In the genomic region with DNA sequence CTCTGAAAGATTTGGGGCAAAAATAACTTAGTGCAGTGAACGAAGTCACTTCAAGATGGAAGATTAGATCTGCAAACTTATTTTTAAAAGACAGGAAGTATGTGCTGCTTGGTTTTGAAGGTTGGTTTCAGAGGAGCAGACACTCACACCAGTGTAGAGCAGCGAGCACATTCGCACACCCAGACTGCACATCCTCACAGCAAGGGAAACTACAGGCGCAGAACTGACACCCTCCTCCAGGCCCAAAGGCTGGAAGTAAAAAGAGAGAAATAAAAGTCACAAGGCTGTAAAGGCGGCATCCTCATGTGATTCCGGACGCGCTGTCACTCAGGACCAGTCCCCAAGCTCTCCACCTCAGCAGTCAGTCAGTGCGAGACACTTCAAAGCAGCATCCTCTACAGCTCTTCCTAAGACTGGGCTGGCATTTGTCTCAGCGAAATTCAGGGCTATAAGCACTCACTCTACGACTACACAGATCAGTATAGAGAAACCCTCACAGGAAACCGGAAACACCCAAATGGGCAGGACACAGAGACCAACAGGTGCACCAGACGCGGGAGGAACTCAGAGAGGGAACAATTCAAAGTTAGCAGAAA, we compare ENCODE assay signal across 10 mouse cellular contexts. TPM values are rescaled to one million over a fixed set of nuclear protein-coding genes. Genes with fewer than 3 reads are reported as not detected.
DNase-seq lines count a peak whose midpoint lies in the region; ATAC-seq and TF ChIP-seq lines count a peak whose summit lies in the region.
"Had no signal": no experiment of that assay in that cellular context is flagged by ENCODE, and none has a peak within 500 bp of the region (broad histone marks: within the 10 kb centered on the region; RNA-seq: fewer than 3 reads in every experiment).

No protein-coding gene starts in this region.

- no peak for TF ChIP-seq EP300 in liver, embryonic 14.5 days (IDR thresholded peaks at IDR 0.05; ENCODE audit: low read depth)

- 0 out of 2 replicates have a peak overlapping the region, but pooled peaks have one; percentile 15 for H3K4me2 ChIP-seq in hindbrain, embryonic 14.5 days (replicated peaks)
- H3K4me2 ChIP-seq in hindbrain, postnatal 0 days (ENCODE audit: low read depth, low read length): no peak overlapping the region
- H3K4me2 ChIP-seq in liver, embryonic 14.5 days (ENCODE audit: low read depth): peak overlapping the region; percentile 25

- DNase-seq in hindbrain, embryonic 14.5 days (ENCODE audit: low spot score): no peak
- DNase-seq in hindbrain, postnatal 0 days (ENCODE audit: low spot score): no peak
- DNase-seq in 416B (ENCODE audit: low read depth): peak; percentile 21
- peak; percentile 65 for DNase-seq in T-cell, adult 2 months (ENCODE audit: low spot score)
- DNase-seq in liver, embryonic 14.5 days (ENCODE audit: low read depth in 3 of 3, low spot score in 3 of 3): no peak
- DNase-seq in cerebellum, adult 11-12 months: no peak
- no peak for DNase-seq in frontal cortex, postnatal 10 days (ENCODE audit: low spot score in 2 of 2)
- DNase-seq: kidney, postnatal 10 days had no signal

- H3K27ac ChIP-seq in hindbrain, embryonic 14.5 days: no peak overlapping the region
- H3K27ac ChIP-seq in hindbrain, postnatal 0 days: no peak overlapping the region
- no peak overlapping the region for H3K27ac ChIP-seq in liver, embryonic 14.5 days

- H3K36me3 ChIP-seq in hindbrain, embryonic 14.5 days (replicated peaks; ENCODE audit: control insufficient read depth, insufficient read depth): peaks cover 19% of the 10 kb centered on the region
- H3K36me3 ChIP-seq in hindbrain, postnatal 0 days (ENCODE audit: insufficient read depth, low read length): peaks cover 9% of the 10 kb centered on the region; the same call in 1 of the 2 replicates
- peaks cover 14% of the 10 kb centered on the region for H3K36me3 ChIP-seq in liver, embryonic 14.5 days (replicated peaks; ENCODE audit: control insufficient read depth, insufficient read depth, low read depth)

- ATAC-seq in hindbrain, embryonic 14.5 days (ENCODE audit: low FRiP score): no peak
- no peak for ATAC-seq in hindbrain, postnatal 0 days
- ATAC-seq in liver, embryonic 14.5 days (ENCODE audit: insufficient read depth): no peak
- no peak for ATAC-seq in cerebellum, adult (ENCODE audit: insufficient number of reproducible peaks, low FRiP score, low TSS enrichment)

- no peaks in the 10 kb centered on the region for H3K9me3 ChIP-seq in hindbrain, embryonic 14.5 days (ENCODE audit: control insufficient read depth, low read length)
- no peaks in the 10 kb centered on the region for H3K9me3 ChIP-seq in hindbrain, postnatal 0 days (ENCODE audit: low read length)
- no peaks in the 10 kb centered on the region for H3K9me3 ChIP-seq in liver, embryonic 14.5 days (ENCODE audit: control insufficient read depth, low read length)

- no peak for TF ChIP-seq CTCF in hindbrain, postnatal 0 days (IDR thresholded peaks at IDR 0.05; ENCODE audit: low read depth)
- TF ChIP-seq CTCF in liver, embryonic 14.5 days (IDR thresholded peaks at IDR 0.05; ENCODE audit: low read depth): no peak

- H3K9ac ChIP-seq in hindbrain, embryonic 14.5 days: no peak overlapping the region
- H3K9ac ChIP-seq in hindbrain, postnatal 0 days (replicated peaks; ENCODE audit: low read length): no peak overlapping the region
- no peak overlapping the region for H3K9ac ChIP-seq in liver, embryonic 14.5 days (replicated peaks)

- 93% methylated on average over 14 of the region's 14 CpGs for WGBS in hindbrain, embryonic 14.5 days
- WGBS in hindbrain, postnatal 0 days: 90% methylated on average over 14 of the region's 14 CpGs
- 68% methylated on average over 14 of the region's 14 CpGs for WGBS in liver, embryonic 14.5 days (ENCODE audit: insufficient replicate concordance)

- H3K4me3 ChIP-seq in hindbrain, embryonic 14.5 days (replicated peaks; ENCODE audit: low read length): no peak overlapping the region
- no peak overlapping the region for H3K4me3 ChIP-seq in hindbrain, postnatal 0 days (ENCODE audit: low read length)
- no peak overlapping the region for H3K4me3 ChIP-seq in liver, embryonic 14.5 days (ENCODE audit: insufficient read depth in 1 of 2, low read depth in 2 of 2, low read length in 2 of 2)

- H3K4me1 ChIP-seq in hindbrain, embryonic 14.5 days (replicated peaks; ENCODE audit: control insufficient read depth, insufficient read depth, low read length): peaks cover 24% of the 10 kb centered on the region
- peaks cover 8% of the 10 kb centered on the region for H3K4me1 ChIP-seq in hindbrain, postnatal 0 days (ENCODE audit: insufficient read depth, low read length)
- H3K4me1 ChIP-seq in liver, embryonic 14.5 days (replicated peaks; ENCODE audit: control insufficient read depth in 2 of 2, insufficient read depth in 2 of 2, low read length in 1 of 2): peaks cover 15 to 16% of the 10 kb centered on the region in 2 experiments

- no peaks in the 10 kb centered on the region for H3K27me3 ChIP-seq in hindbrain, embryonic 14.5 days (ENCODE audit: control insufficient read depth, insufficient read depth, low read length)
- H3K27me3 ChIP-seq in hindbrain, postnatal 0 days (ENCODE audit: insufficient read depth, low read length): no peaks in the 10 kb centered on the region
- no peaks in the 10 kb centered on the region for H3K27me3 ChIP-seq in liver, embryonic 14.5 days (ENCODE audit: control insufficient read depth, insufficient read depth, low read length)

RNA-seq across cellular contexts. Expression of gene Xrra1, which starts 2.6 kb away (rescaled TPM):
- polyA plus RNA-seq in hindbrain, embryonic 14.5 days (2014; fragmentation: Nextera tagmentation; extraction: Ambion mirVana): 1.1 and 1.3 TPM in 2 replicates
- total RNA-seq in hindbrain, postnatal 0 days (2014; rRNA removed): 1.7 and 2.6 TPM in 2 replicates
- polyA plus RNA-seq in hindbrain, postnatal 0 days (2015; fragmentation: Nextera tagmentation; extraction: Ambion mirVana): 1.0 and 1.3 TPM in 2 replicates
- not detected in 2 replicates for polyA plus RNA-seq in liver, embryonic 14.5 days (2012; rRNA removed)
- 0.08 TPM in 1 of 2 replicates, not detected in the other for polyA plus RNA-seq in liver, embryonic 14.5 days (2014; fragmentation: Nextera tagmentation; extraction: Ambion mirVana)
- total RNA-seq: liver, adult 2 months had no signal
- polyA plus RNA-seq: liver, adult 2 months had no signal

RNA-seq across cellular contexts. Expression of gene Spcs2, which starts 6.9 kb away (rescaled TPM):
- 268 and 276 TPM in 2 replicates for polyA plus RNA-seq in hindbrain, embryonic 14.5 days (2014; fragmentation: Nextera tagmentation; extraction: Ambion mirVana)
- total RNA-seq in hindbrain, postnatal 0 days (2014; rRNA removed): 94.2 and 111 TPM in 2 replicates
- polyA plus RNA-seq in hindbrain, postnatal 0 days (2015; fragmentation: Nextera tagmentation; extraction: Ambion mirVana): 258 and 293 TPM in 2 replicates
- 36.7 and 44.5 TPM in 2 replicates for polyA plus RNA-seq in liver, embryonic 14.5 days (2012; rRNA removed)
- polyA plus RNA-seq in liver, embryonic 14.5 days (2014; fragmentation: Nextera tagmentation; extraction: Ambion mirVana): 162 and 171 TPM in 2 replicates

RNA-seq across cellular contexts. Expression of gene Neu3, which starts 28.1 kb away (rescaled TPM):
- polyA plus RNA-seq in hindbrain, embryonic 14.5 days (2014; fragmentation: Nextera tagmentation; extraction: Ambion mirVana): 1.3 and 2.2 TPM in 2 replicates
- 1.3 and 2.1 TPM in 2 replicates for total RNA-seq in hindbrain, postnatal 0 days (2014; rRNA removed)
- 1.6 and 2.1 TPM in 2 replicates for polyA plus RNA-seq in hindbrain, postnatal 0 days (2015; fragmentation: Nextera tagmentation; extraction: Ambion mirVana)
- 3.5 and 4.1 TPM in 2 replicates for polyA plus RNA-seq in liver, embryonic 14.5 days (2012; rRNA removed)
- 2.9 and 3.2 TPM in 2 replicates for polyA plus RNA-seq in liver, embryonic 14.5 days (2014; fragmentation: Nextera tagmentation; extraction: Ambion mirVana)

Comparison
In these comparisons a context has a peak if more than half of its experiments do, and no peak if none do; other contexts are left out.
1. DNase-seq: peak in 416B (single experiment) and T-cell, adult 2 months (single experiment); none in hindbrain, embryonic 14.5 days (single experiment), hindbrain, postnatal 0 days (single experiment), liver, embryonic 14.5 days (0 of 3), cerebellum, adult 11-12 months (single experiment) and frontal cortex, postnatal 10 days (0 of 2).